Mouse (Mus musculus): ENCODE results near the gene Shq1.

Shq1 gene

DNA sequence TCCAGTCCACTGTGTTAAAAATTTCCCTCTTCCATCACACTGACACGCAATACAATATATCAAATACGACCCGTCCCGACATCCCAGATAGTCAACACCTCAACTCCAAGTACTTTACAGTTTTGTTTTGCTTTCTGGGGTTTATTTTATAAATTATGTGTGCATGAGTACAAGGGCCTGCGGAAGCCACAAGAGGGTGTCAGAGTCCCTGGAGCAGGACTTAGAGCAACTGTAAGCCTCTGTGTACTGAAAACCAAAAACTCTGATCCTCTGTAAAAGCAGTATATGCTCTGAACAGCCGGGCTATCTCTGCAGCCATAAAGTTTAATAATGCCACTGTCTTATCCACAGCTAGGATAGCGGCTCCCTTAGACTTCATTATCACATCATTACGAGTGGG, 3.3 kb downstream of the Shq1 start:
- DNase-seq, result no peak

DNA sequence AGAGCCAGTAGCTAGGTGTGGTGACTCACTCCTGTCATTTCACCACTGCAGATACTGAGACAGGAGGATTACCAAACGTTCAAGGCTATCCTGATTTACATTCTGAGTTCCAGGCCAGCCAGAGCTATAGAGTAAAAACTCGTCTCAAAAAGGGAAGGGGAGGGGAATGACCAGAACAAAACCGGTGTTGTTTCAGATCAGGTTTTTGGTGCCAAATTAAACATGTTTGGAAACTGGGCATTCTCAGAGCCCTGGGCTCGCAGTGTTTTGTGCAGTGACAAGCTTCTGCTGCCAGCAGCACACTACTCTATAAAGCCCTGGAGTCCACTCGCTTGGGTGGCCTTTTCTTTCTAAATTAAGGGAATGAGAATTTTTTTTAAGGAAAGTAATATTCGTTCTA, 8.7 kb downstream of the Shq1 start:
- no peak for DNase-seq

DNA sequence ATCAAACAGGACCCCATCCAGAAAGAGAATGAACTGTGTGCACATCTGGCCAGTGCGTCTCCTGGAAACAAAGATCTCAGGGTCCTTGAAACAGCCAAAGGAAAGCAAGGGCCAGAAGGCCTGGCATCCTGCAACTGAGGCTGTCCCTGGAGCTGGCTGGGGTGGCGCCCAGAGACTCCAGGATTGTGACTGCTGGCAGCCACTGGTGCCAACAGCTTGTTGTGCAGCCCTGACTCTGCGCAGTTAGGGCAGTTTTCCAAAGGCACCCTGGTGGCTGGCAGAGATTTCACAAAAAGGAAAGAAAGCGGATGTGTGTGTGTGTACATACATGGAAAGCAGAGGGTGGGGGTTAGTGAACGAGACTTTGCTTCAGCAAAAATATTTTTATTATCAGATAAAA, 10.6 kb downstream of the Shq1 start:
- DNase-seq, result no peak

GRCm38 (mm10) chr6:100652535-100652934, 18.4 kb downstream of the Shq1 start:
- no peak for DNase-seq

DNA sequence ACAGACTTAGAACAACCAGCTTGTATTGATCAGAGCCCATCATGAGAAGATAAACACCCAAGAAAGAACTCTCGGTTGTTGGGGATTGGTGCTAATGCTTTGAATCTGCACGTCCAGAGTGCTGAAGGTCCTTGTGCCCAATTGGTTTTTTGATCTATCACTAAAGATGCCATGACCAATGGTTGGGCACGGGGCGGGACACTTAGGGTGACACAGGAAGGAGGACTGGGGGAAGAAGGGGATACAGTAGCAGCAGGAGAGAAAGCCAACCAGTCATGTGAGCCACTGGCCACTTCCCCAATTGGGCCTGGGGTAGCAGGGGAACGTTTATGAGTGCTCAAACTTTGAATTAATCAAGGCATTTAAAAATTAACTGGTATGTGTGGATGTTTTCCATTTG, 23.8 kb downstream of the Shq1 start:
- DNase-seq, result no peak

GRCm38 (mm10) chr6:100645469-100646201, 25.3 kb downstream of the Shq1 start:
- DNase-seq, result peak; percentile 13

- DNase-seq, result no peak
These were observed 26.3 kb downstream of the Shq1 start for GRCm38 (mm10) chr6:100644631-100645030.

- DNase-seq, result no peak
These were observed 28.2 kb downstream of the Shq1 start for GRCm38 (mm10) chr6:100642786-100643185.

DNA sequence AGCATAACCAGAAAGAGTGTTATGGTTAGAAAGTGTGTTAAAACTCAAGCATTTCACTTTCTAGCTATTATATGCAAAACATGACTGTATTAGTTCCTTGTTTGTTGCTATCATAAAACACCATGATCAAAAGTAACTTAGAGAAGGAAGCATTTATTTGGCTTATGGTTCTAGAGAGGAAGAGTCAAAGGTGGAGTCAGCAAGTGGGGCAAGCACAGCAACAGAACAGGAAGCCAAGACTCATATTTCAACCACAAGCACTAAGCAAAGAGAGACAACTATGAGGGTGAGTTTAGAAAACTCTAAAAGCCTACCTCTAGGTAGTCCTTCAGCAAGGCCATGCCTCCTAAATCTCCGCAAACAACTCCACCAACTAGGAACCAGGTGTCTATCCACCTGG, 30.4 kb downstream of the Shq1 start:
- no peak for DNase-seq

DNA sequence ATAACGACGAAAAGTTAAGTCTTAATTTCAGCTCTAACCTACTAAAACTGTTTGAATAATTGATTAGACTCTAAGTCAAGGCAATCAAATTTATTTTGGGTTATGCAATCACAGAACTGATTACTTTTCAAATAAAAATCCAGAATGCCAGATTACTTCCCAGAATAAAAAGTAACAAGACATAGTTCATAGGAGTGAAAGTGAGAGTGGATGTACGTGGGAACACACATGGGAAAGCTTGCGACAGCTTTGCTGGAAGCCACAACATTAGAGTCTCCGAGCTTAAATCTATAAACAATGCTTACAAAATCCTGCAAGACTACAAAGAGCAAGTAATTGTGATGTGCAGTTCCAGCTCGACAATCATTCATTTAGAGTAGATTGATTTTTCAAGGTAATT, 41.9 kb downstream of the Shq1 start:
- no peak for DNase-seq

DNA sequence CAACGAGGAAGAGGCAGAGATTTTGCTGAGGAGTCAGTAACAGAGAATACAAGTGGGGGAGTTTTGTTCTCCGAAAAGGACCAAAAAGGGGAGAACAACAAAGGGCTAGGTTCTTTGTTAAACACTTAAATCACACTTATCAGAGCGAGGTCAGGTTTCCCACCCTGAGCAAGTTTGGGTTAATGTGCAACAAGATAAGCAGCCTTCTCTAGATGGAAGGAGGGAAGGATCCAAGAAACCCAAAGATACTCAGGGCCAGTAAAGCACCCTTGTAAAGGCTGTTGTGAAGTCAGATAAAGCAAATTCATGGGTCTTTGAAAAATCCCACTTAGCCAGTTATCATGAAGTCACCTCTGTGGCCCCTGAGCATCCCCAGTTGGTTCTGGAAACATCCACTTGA, 42.7 kb downstream of the Shq1 start:
- no peak for DNase-seq

- DNase-seq, result no peak
These were observed 47.0 kb downstream of the Shq1 start for GRCm38 (mm10) chr6:100623922-100624321.

- DNase-seq, result no peak
These were observed 48.0 kb downstream of the Shq1 start for GRCm38 (mm10) chr6:100622861-100623507.

DNA sequence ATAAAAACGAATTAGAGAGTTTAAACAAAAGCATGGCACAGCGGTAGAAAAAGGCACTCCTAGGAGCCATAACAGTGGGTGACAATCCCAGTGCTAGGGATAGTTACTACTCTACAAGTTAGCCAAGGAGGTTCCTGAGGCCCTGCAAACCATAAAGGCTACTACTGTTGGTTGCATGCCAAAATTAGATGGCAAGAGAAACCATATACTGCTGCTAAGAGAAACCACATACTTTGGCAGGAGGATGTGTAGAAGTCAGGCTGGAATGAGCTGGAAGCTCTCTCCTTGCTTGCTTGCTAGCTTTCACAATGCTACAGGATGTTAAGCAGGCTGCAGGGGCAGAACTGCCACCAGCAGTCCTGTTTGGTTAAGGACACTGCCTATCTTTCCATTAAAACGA, 50.5 kb downstream of the Shq1 start:
- DNase-seq, result no peak

DNA sequence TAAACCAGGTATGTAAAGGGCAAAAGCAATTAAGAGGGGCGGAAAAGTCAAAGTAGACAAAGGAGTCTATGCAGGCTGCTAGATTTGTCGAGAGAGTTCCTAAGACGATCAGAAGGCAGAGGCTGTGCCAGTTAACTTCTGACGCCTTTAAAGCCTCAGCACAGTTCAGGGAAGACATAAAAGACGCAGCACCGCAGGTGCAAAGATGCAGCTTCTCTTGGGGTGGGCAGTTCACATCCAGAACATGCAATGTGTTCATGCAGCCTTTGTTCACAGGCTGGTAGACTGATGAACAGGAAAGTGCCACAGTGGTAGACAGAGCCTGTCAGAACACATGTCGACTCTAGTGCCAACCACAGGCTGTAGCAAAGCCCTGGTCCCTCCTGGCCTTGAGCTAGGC, 51.6 kb downstream of the Shq1 start:
- DNase-seq, result peak; percentile 31

- no peak for DNase-seq
These were observed 54.8 kb downstream of the Shq1 start for GRCm38 (mm10) chr6:100616133-100616532.

DNA sequence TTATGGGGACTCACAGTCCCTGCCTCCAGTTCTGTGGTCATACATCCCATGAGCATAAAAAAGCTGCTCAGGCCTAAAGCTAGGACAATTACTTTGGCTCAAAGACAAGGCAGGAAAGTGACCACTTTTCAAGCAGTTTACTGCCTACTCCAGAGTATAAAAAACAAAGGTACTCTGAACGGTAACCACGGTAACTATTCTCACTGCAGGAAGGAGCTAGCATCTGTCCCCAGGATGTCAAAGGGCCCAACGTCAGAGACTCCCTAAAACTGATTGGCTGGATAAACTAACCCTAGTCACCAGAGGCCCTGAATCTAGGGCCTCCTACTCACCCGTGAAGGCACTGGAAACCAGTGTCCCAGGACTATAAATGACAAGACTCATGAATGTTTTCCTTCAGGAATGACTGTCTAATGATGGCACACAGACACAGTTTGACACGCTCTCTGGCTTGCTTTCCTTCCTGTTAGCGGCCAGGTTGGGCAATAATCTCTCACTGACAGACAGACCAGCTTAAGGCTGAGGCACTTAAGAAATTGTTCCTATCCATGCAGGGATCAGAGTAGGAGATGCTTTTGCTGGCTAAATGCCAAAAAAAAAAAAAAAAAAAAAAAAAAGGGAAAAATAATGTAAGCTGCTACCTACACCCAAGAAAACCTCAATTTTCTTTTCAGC, 57.2 kb downstream of the Shq1 start:
- no peak for DNase-seq

GRCm38 (mm10) chr6:100610897-100611575, 59.9 kb downstream of the Shq1 start:
- no peak for DNase-seq

- no peak for DNase-seq
These were observed 60.8 kb downstream of the Shq1 start for GRCm38 (mm10) chr6:100610182-100610581.

DNA sequence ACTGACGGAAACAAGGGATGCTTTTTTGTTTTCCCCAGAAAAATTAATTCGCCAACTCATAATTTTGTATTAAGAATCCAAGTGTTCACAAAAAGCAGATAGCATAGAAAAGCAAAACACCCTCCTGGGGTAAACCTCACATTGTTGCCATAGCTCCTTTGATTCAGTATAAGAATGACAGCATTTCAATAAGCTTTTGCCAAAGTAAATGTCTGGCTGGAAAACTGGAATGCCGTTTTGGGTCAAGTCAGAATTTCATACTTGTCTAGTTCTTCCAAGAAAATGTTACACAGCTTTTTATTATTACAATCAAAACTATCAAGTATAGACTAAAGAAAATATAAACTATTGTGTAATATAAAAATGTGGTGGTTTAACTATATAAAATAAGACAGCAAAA, 61.7 kb downstream of the Shq1 start:
- no peak for DNase-seq

DNA sequence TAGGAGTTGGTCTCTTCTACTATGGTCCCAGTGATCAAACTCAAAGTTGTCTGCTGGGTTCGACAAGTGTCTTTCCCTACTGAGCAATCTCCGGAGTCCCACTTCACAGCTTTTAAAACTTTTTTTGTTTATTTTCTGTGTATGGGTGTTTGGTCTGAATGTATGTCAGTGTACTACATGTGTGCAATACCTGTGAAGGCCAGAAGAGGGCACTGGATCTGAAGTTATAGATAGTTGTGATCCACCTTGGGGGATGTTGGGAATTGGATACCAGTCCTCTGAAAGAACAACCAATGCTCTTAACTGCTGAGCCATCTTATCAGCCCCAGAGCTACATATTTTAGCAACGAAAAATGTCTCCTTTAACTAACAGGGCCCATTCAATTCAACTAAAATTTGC, 62.5 kb downstream of the Shq1 start:
- peak; percentile 54 for DNase-seq

DNA sequence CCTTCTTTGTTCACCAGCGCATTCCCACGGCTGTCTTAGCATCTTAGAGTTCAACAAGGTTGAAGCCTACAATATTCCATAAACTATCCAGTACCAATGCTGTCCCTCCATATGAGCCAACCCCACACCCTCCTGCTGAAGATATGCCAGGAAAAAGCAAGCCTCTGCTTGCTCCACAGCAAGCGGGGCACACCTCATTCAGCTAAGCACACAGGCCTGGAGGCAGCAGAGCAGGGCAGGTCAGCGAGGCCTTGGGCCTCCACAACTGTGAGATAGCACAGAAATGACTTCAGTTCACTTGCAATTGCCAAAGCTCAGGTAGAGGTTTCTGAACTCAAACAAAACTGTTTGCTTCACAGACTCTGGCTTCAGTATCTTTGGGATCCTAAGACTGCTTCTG, 64.2 kb downstream of the Shq1 start:
- no peak for DNase-seq

DNA sequence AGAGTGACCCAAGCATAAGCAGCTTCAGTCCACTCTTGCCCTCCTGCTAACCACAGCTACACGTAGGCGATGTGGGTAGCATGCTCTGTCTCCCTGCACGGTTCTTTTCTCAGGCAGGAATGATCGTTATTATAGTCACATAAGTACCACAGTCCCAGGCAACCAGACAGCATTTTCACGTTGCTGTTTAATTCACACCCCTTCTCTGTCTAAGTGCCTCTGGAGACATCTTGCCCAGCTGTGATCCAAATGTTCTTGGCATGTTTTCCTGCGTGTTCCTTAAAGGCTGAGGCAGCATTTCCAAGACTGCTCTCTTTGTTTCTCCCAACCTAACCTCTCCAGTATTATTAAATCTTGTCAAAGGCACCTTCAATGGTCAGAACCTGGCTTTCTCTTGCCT, 67.3 kb downstream of the Shq1 start:
- no peak for DNase-seq

- no peak for DNase-seq
These were observed 69.3 kb downstream of the Shq1 start for GRCm38 (mm10) chr6:100601634-100602033.

Data from thymus, postnatal 14 days (tissue).